Mouse (Mus musculus) mesoderm, embryonic 11.5 days (tissue): Measurements from ENCODE around the gene Gm5737.

Experiments
- DNase-seq: peaks from one replicate; pipeline ENCODE4 v3.0.0-alpha.2; 2012; ENCODE audit warnings: low read depth, low spot score

Gene Gm5737

GRCm38 (mm10) chr7:120875540-120876388, 63.6 kb downstream of the Gm5737 start:
- no peak for DNase-seq

GRCm38 (mm10) chr7:120878271-120878670, 66.1 kb downstream of the Gm5737 start:
- DNase-seq: no peak

GRCm38 (mm10) chr7:120879972-120880371, 67.8 kb downstream of the Gm5737 start:
- no peak for DNase-seq

GRCm38 (mm10) chr7:120880770-120881169, 68.6 kb downstream of the Gm5737 start:
- DNase-seq: no peak
